Mouse (Mus musculus) ES-E14 (cell line): Measurements from ENCODE around the gene Tmem171. TPM values are rescaled to one million over a fixed set of nuclear protein-coding genes. Genes with fewer than 3 reads are reported as not detected.

ENCODE experiments used
- DNase-seq: peaks from one replicate; pipeline ENCODE4 v3.0.0-alpha.2; 2013; ENCODE audit warnings: low read depth, low spot score
- H3K27ac ChIP-seq: 2 replicates; pipeline ENCODE4 v1.5.1; 2012; ENCODE audit warnings: low read depth, mild to moderate bottlenecking, low read length, moderate library complexity, mixed read lengths; ENCODE audit not compliant: poor library complexity, insufficient read depth, severe bottlenecking
- H3K36me3 ChIP-seq: 2 replicates; pipeline ENCODE4 v1.6.1; 2012; ENCODE audit warnings: mild to moderate bottlenecking, low read length, moderate library complexity, mixed read lengths; ENCODE audit not compliant: control insufficient read depth, poor library complexity, insufficient read depth, severe bottlenecking
- H3K4me1 ChIP-seq, 2 experiments: fragments of 150-350 bp in 1 of 2; sonication (generic) in 1 of 2; 2 replicates each; pipeline ENCODE4 v1.6.1; 2012; ENCODE audit warnings: low read length in 2 of 2, mild to moderate bottlenecking in 1 of 2, mixed read lengths in 1 of 2; ENCODE audit not compliant: control insufficient read depth in 2 of 2, insufficient read depth in 2 of 2, poor library complexity in 1 of 2
- H3K4me3 ChIP-seq, 2 experiments: fragments of 150-350 bp in 1 of 2; sonication (generic) in 1 of 2; 2 replicates each; pipeline ENCODE4 v1.5.1; 2012; ENCODE audit warnings: low read length in 2 of 2, low read depth in 1 of 2, mild to moderate bottlenecking in 1 of 2, mixed read lengths in 1 of 2; ENCODE audit not compliant: insufficient read depth in 1 of 2, poor library complexity in 1 of 2, severe bottlenecking in 1 of 2
- H3K9ac ChIP-seq: 2 replicates; pipeline ENCODE4 v1.6.1; 2012; ENCODE audit warnings: low read depth, mild to moderate bottlenecking, low read length, mixed read lengths; ENCODE audit not compliant: poor library complexity, insufficient read depth, severe bottlenecking
- H3K9me3 ChIP-seq: fragments of 150-350 bp; sonication (generic); 2 replicates; pipeline ENCODE4 v1.6.1; 2012; ENCODE audit warnings: low read depth, mild to moderate bottlenecking, low read length; ENCODE audit not compliant: control insufficient read depth, insufficient read depth
- CHD2 ChIP-seq: IDR thresholded peaks from 2 replicates; pipeline ENCODE4 v1.6.1; 2014; ENCODE audit warnings: mild to moderate bottlenecking, low read depth, low read length, inconsistent platforms
- HCFC1 ChIP-seq: IDR thresholded peaks from 2 replicates; pipeline ENCODE4 v1.6.1; 2012; ENCODE audit warnings: low read length, inconsistent platforms, borderline replicate concordance; ENCODE audit not compliant: insufficient read depth
- MAFK ChIP-seq: IDR thresholded peaks from 2 replicates; pipeline ENCODE4 v1.6.1; 2014; ENCODE audit warnings: mild to moderate bottlenecking, low read depth, low read length, inconsistent platforms; ENCODE audit not compliant: insufficient read depth
- ZC3H11A ChIP-seq: IDR thresholded peaks from 2 replicates; pipeline ENCODE4 v1.6.1; 2012; ENCODE audit warnings: low read depth, mild to moderate bottlenecking, inconsistent platforms, low read length, borderline replicate concordance
- ZNF384 ChIP-seq: IDR thresholded peaks from 2 replicates; pipeline ENCODE4 v1.6.1; 2012; ENCODE audit warnings: low read depth, low read length, inconsistent platforms
- in situ Hi-C, 2 experiments: fragments of 600-800 bp; cut with MboI; formaldehyde crosslinking; loops; one replicate each; pipeline ENCODE4 v1.15.1; 2025; ENCODE audit warnings: low sequenced_read_pairs in 2 of 2, inconsistent platforms in 1 of 2; ENCODE audit not compliant: unreplicated experiment in 2 of 2
- total RNA-seq: library from RNA; depleted of rRNA; stranded (reverse); fragments of 300-350 nt; gene quantifications from 2 replicates; pipeline ENCODE4 v1.2.3, GENCODE M21; 2012

Tmem171 gene
- total RNA-seq, 1 experiment: not detected

DNA sequence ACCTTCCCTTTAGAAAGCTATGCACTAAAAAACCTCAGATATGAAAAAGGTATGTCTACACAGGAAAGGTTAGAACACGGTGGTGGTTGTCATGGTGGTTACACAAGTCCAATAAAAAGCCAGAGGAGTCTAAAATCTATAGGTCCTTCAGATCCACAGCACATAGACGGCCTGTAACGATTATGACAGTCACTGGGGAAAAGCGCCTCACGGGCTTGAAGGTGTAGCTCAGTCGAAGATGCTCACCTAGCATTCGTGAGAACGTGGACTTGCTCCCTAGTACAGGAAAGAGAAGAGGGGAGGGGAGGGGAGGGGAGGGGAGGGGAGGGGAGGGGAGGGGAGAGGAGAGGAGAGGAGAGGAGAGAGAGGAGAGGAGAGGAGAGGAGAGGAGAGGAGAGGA lies 9.2 kb upstream of the Tmem171 start:
- H3K9me3 ChIP-seq: no peaks in the 10 kb centered on the region
- H3K27ac ChIP-seq: no peak overlapping the region
- in situ Hi-C loops: no loop called here
- no peak for TF ChIP-seq CHD2
- TF ChIP-seq MAFK: no peak
- no peak for TF ChIP-seq ZNF384
- no peak for TF ChIP-seq ZC3H11A
- TF ChIP-seq HCFC1: no peak
- DNase-seq: no peak
- H3K36me3 ChIP-seq: peaks cover 2% of the 10 kb centered on the region; the same call in 1 of the 2 replicates
- H3K4me1 ChIP-seq: no peaks in the 10 kb centered on the region
- no peak overlapping the region for H3K4me3 ChIP-seq
- no peak overlapping the region for H3K9ac ChIP-seq

DNA sequence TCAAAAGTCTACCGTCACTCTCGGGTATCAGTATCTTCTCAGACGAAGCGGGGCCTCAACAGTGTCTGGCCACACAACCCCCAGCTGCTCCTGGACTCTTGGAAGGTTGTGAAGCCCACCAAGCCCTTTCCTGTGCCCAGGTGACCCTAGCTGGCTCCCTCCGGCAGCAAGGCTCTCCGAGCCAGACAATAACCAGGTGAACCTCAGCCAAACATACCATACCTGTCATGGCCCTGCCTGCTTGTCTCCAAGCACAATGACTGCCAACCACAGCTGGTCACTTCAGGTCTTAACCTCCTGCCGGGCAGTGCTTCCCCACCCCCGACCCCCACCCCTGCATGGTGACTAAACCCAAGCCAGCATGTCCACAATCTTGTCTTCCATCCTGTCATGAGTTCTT lies 7.7 kb upstream of the Tmem171 start:
- in situ Hi-C loops: no loop called here
- Histone ChIP-seq H3K27ac (no peak overlapping the region), H3K4me1 (no peaks in the 10 kb centered on the region), H3K9me3 (no peaks in the 10 kb centered on the region), H3K9ac (no peak overlapping the region), H3K4me3 (no peak overlapping the region), H3K36me3 (peaks cover 2% of the 10 kb centered on the region; the same call in 1 of the 2 replicates)
- TF ChIP-seq MAFK: no peak
- TF ChIP-seq HCFC1: no peak
- TF ChIP-seq ZNF384: no peak
- no peak for DNase-seq

DNA sequence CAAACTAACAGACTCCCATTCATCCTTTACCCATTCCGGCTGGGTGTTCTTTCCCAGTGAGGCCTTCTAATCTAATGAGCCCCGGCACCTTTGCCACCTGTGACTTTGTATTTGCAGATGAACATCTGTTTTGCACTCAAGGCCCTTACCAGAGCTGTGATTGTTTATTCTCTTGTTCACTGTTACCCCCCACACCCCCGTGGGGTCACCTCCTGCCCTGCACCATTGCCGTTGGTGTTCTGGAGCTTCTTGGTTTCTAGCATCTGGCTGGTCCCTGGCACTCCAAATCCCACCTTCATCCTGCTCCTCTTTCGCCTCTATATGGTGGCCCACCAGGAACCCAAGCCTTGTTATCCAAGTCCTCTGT lies 6.7 kb upstream of the Tmem171 start:
- H3K4me1 ChIP-seq: no peaks in the 10 kb centered on the region
- no peak overlapping the region for H3K27ac ChIP-seq
- no peaks in the 10 kb centered on the region for H3K9me3 ChIP-seq
- H3K4me3 ChIP-seq: no peak overlapping the region
- in situ Hi-C loops: no loop called here
- no peak for DNase-seq
- no peak overlapping the region for H3K9ac ChIP-seq
- peaks cover 2% of the 10 kb centered on the region; the same call in 1 of the 2 replicates for H3K36me3 ChIP-seq
- TF ChIP-seq ZC3H11A (no peak), CHD2 (no peak), HCFC1 (no peak), MAFK (no peak), ZNF384 (no peak)

DNA sequence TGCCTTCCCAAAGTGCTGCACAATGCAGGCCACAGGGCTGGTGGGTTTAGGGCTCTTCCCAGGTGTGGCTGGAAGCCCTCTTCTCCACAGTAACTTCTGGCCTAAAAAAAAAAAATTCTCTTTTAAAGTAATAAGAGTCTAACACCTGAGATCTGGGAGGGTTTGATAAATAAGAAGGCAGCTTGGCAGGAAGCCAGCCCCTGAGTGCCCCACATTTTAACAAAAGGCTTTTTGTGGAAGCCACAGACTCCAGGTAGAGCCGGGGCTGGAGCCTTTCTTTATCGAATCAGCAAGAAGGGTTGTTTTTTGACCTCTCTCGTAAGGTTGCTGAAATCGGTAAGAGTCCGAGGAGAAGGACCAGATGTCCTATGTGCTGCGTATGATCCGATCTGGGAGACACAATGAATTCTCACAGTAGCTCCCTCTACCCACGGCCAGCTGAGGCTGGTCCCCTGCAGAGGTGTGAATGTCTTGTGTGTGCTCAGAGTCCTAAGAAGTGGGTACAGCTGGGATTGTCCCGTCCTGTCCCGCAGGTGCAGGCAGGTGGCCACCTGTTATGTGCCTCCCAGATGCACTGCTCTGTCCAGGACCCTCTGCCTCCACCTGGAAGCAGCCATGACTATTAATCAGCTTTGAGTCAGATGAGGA lies 6.2 kb upstream of the Tmem171 start:
- no peak for DNase-seq
- H3K36me3 ChIP-seq: peaks cover 2% of the 10 kb centered on the region; the same call in 1 of the 2 replicates
- no peak overlapping the region for H3K9ac ChIP-seq
- TF ChIP-seq CHD2 (no peak), ZC3H11A (no peak), ZNF384 (no peak), HCFC1 (no peak), MAFK (no peak)
- no peak overlapping the region for H3K4me3 ChIP-seq
- no peak overlapping the region for H3K27ac ChIP-seq
- H3K9me3 ChIP-seq: no peaks in the 10 kb centered on the region
- in situ Hi-C loops: no loop called here
- no peaks in the 10 kb centered on the region for H3K4me1 ChIP-seq
